Mouse (Mus musculus) forebrain, embryonic 12.5 days (tissue): ENCODE measurements at regions not wholly inside any gene's neighbourhood (a gene's known extent, or its start where the extent isn't known, plus 50 kb on each side); places are given as distances from the start of the nearest gene placed in this dataset.

Experiments used
- ATAC-seq: fragments of 200-750 bp; cut with Nextera tagmentation; 2 replicates; pipeline ENCODE4 v1.8.0; 2017; ENCODE audit warnings: moderate TSS enrichment; ENCODE audit not compliant: low FRiP score
- H3K27ac ChIP-seq: fragments of 300-500 bp; sonication (generic); 2 replicates; pipeline ENCODE4 v1.5.1; 2016; ENCODE audit warnings: mild to moderate bottlenecking
- H3K27me3 ChIP-seq: fragments of 300-500 bp; sonication (generic); 2 replicates; pipeline ENCODE4 v1.6.1; 2016; ENCODE audit warnings: mild to moderate bottlenecking
- H3K36me3 ChIP-seq: fragments of 300-500 bp; sonication (generic); replicated peaks from 2 replicates; pipeline ENCODE4 v1.6.1; 2016; ENCODE audit warnings: mild to moderate bottlenecking
- H3K4me1 ChIP-seq: fragments of 300-500 bp; sonication (generic); 2 replicates; pipeline ENCODE4 v1.6.1; 2016
- H3K4me2 ChIP-seq: fragments of 300-500 bp; sonication (generic); 2 replicates; pipeline ENCODE4 v1.6.1; 2016; ENCODE audit warnings: mild to moderate bottlenecking, moderate library complexity
- H3K4me3 ChIP-seq: fragments of 300-500 bp; sonication (generic); replicated peaks from 2 replicates; pipeline ENCODE4 v1.5.1; 2016; ENCODE audit warnings: mild to moderate bottlenecking
- H3K9ac ChIP-seq: fragments of 300-500 bp; sonication (generic); 2 replicates; pipeline ENCODE4 v1.6.1; 2016; ENCODE audit warnings: mild to moderate bottlenecking
- H3K9me3 ChIP-seq: fragments of 300-500 bp; sonication (generic); 2 replicates; pipeline ENCODE4 v1.6.1; 2016
- WGBS: fragments of 180-500 bp; shearing (Covaris S2); methylation state at CpG from one replicate; pipeline ENCODE4 v1.1.7; 2016; 5-methylcytosine and 5-hydroxymethylcytosine counted together

DNA sequence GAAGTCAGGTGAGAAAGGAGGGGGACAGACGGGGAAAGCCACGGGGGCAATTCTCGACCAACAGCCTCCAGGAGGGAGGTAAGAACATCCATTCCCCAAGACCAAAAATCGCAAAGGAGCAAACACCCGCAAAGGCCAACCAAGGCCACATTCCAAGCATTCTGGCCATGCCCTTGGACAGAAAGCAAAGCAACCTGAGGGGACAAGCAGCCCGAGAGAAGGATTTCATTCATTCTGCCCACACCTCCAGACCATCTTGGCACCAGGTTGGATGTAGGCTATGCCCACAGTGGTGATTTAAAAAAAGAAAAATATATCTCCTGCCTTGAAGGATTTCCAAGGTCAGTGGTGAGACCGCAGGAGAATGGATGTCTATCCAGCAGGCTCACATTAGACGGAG, 88.2 kb downstream of the Fam43a start:
- Histone ChIP-seq H3K4me1 (peaks cover 4% of the 10 kb centered on the region; the same call in 1 of the 2 replicates), H3K4me2 (no peak overlapping the region), H3K4me3 (no peak overlapping the region), H3K9ac (no peak overlapping the region), H3K9me3 (no peaks in the 10 kb centered on the region), H3K27me3 (no peaks in the 10 kb centered on the region), H3K27ac (no peak overlapping the region), H3K36me3 (no peaks in the 10 kb centered on the region)
- WGBS, result 89% methylated on average over 8 of the region's 8 CpGs
- no peak for ATAC-seq

- 78% methylated on average over 4 of the region's 4 CpGs for WGBS
- Histone ChIP-seq H3K27ac (no peak overlapping the region), H3K4me1 (peaks cover 5% of the 10 kb centered on the region; the same call in 1 of the 2 replicates), H3K9me3 (no peaks in the 10 kb centered on the region), H3K9ac (no peak overlapping the region), H3K36me3 (no peaks in the 10 kb centered on the region), H3K4me2 (no peak overlapping the region), H3K4me3 (no peak overlapping the region), H3K27me3 (no peaks in the 10 kb centered on the region)
- ATAC-seq, result no peak
Observed at GRCm38 (mm10) chr16:30690531-30690930, 91.0 kb downstream of the Fam43a start.

- Histone ChIP-seq H3K9ac (no peak overlapping the region), H3K4me3 (no peak overlapping the region), H3K27ac (no peak overlapping the region)
Observed at GRCm38 (mm10) chr16:30691964-30692363, 92.4 kb downstream of the Fam43a start.

GRCm38 (mm10) chr16:30692541-30693141, 93.1 kb downstream of the Fam43a start:
- no peak overlapping the region for H3K4me2 ChIP-seq
- H3K4me3 ChIP-seq, result no peak overlapping the region
- no peaks in the 10 kb centered on the region for H3K27me3 ChIP-seq
- 64% methylated on average over 5 of the region's 5 CpGs for whole genome bisulfite sequencing
- ATAC-seq, result no peak
- no peaks in the 10 kb centered on the region for H3K9me3 ChIP-seq
- H3K4me1 ChIP-seq, result peaks cover 5% of the 10 kb centered on the region; the same call in 1 of the 2 replicates
- no peaks in the 10 kb centered on the region for H3K36me3 ChIP-seq
- H3K9ac ChIP-seq, result no peak overlapping the region
- no peak overlapping the region for H3K27ac ChIP-seq

More at GRCm38 (mm10) chr16:30691964-30692363, 92.4 kb downstream of the Fam43a start:
- Histone ChIP-seq H3K4me2 (no peak overlapping the region), H3K9me3 (no peaks in the 10 kb centered on the region), H3K27me3 (no peaks in the 10 kb centered on the region), H3K4me1 (peaks cover 5% of the 10 kb centered on the region; the same call in 1 of the 2 replicates), H3K36me3 (no peaks in the 10 kb centered on the region)
- no peak for ATAC-seq
- 82% methylated on average over 15 of the region's 15 CpGs for WGBS

DNA sequence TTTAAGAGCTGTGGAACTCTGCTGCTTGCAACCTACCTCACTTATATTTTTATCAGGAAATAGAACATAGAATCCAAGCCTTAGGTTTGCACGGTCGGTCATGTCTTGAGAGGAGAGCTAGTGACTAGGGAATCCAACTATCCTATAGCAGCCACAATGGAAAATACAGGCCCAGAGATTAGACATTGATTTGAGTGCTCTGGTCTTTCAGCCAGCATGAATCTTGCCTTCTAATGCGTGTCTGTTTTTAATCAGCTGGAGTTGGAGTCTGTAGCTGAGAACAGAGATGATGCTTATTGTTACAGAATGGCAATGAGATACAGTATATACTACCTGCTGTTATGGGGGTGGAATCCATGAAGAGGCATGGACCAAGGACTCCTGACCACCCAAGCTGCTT, 93.7 kb downstream of the Fam43a start:
- H3K27me3 ChIP-seq, result no peaks in the 10 kb centered on the region
- whole genome bisulfite sequencing, result 84% methylated on average over 3 of the region's 3 CpGs
- H3K4me3 ChIP-seq, result no peak overlapping the region
- peaks cover 8% of the 10 kb centered on the region for H3K4me1 ChIP-seq
- ATAC-seq, result no peak
- H3K9ac ChIP-seq, result no peak overlapping the region
- H3K27ac ChIP-seq, result no peak overlapping the region
- H3K4me2 ChIP-seq, result no peak overlapping the region
- H3K9me3 ChIP-seq, result no peaks in the 10 kb centered on the region
- H3K36me3 ChIP-seq, result no peaks in the 10 kb centered on the region

GRCm38 (mm10) chr16:30693839-30694527, 94.5 kb downstream of the Fam43a start:
- Histone ChIP-seq H3K4me1 (peaks cover 8% of the 10 kb centered on the region), H3K9me3 (no peaks in the 10 kb centered on the region), H3K27ac (no peak overlapping the region), H3K27me3 (no peaks in the 10 kb centered on the region), H3K9ac (no peak overlapping the region), H3K36me3 (no peaks in the 10 kb centered on the region), H3K4me3 (no peak overlapping the region), H3K4me2 (no peak overlapping the region)
- WGBS, result 84% methylated on average over 1 of the region's 1 CpGs
- ATAC-seq, result no peak

DNA sequence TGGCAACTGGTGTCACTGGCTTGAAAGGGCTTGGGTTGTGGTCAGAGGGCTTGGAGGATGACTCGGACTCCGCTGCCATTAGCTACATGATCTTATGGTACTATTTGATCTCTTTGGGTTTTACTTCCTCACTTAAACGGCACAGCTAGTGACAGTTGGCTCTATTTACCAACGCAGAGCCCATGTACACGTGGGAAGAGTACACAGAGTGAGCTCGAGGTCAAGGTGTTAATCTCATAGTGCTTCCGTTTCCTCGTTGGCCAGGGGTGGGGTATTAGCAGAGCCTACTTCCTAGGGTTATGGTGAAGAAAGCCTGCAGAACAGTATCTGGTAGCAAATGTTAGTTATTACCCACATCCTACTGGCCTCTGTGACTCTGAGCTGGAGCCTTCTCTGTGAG, 96.2 kb downstream of the Fam43a start:
- Histone ChIP-seq H3K36me3 (no peaks in the 10 kb centered on the region), H3K9me3 (no peaks in the 10 kb centered on the region), H3K4me1 (peaks cover 8% of the 10 kb centered on the region), H3K27me3 (no peaks in the 10 kb centered on the region), H3K4me2 (no peak overlapping the region), H3K4me3 (no peak overlapping the region), H3K27ac (no peak overlapping the region), H3K9ac (no peak overlapping the region)
- ATAC-seq, result no peak
- WGBS, result 90% methylated on average over 8 of the region's 8 CpGs

DNA sequence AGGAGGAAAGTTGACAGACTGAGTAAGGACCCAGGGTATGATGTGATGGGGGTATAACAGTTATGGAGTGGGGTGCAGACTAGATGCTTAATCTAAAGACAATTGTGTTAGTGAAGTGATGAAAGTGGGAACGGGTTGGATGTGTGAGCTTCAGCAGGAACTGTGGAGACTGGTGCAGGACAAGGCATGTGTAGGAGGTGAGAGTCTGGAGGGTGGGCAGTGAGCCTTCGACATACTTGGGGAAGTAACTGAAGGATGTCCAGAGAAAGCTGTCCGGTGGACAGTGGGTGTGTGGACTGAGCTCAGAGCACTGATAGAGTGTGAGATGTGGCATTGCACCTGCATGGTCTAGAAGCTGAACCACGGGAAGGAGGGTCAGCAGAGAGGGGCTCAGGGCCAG, 97.7 kb downstream of the Fam43a start:
- Histone ChIP-seq H3K4me1 (peaks cover 8% of the 10 kb centered on the region), H3K4me2 (no peak overlapping the region), H3K9ac (no peak overlapping the region), H3K36me3 (no peaks in the 10 kb centered on the region), H3K9me3 (no peaks in the 10 kb centered on the region), H3K27ac (no peak overlapping the region), H3K4me3 (no peak overlapping the region), H3K27me3 (no peaks in the 10 kb centered on the region)
- no peak for ATAC-seq
- 81% methylated on average over 4 of the region's 4 CpGs for WGBS

- Histone ChIP-seq H3K27ac (no peak overlapping the region), H3K4me3 (no peak overlapping the region), H3K36me3 (no peaks in the 10 kb centered on the region), H3K27me3 (no peaks in the 10 kb centered on the region), H3K9me3 (no peaks in the 10 kb centered on the region), H3K4me1 (peaks cover 3% of the 10 kb centered on the region), H3K9ac (no peak overlapping the region), H3K4me2 (no peak overlapping the region)
- ATAC-seq, result no peak
- WGBS, result 54% methylated on average over 2 of the region's 2 CpGs
Observed at GRCm38 (mm10) chr16:30697806-30698205, 98.3 kb downstream of the Fam43a start.

DNA sequence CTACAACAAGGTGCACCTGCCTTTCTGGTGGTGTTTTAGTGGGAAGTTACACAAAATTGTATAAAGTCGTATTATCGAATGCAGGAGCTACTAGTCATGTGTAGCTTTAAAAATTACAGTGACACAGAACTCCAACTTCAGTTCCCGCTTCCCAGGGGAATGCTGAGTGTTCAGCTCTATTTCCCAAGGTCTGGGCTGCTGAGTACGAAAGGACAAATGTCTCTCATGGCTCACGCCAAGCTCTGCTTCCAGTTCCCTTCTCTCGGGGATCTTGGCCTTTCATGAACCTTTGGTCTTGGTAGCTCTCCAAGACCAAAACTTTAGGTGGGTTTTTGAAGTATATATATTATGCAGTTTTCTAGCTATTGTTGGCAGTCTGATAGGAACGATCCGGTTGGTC, 104.3 kb downstream of the Fam43a start:
- no peaks in the 10 kb centered on the region for H3K9me3 ChIP-seq

GRCm38 (mm10) chr16:30709501-30709900, 110.0 kb downstream of the Fam43a start:
- H3K36me3 ChIP-seq, result no peaks in the 10 kb centered on the region
- H3K27me3 ChIP-seq, result no peaks in the 10 kb centered on the region
- H3K27ac ChIP-seq, result no peak overlapping the region
- WGBS, result 67% methylated on average over 15 of the region's 15 CpGs
- no peaks in the 10 kb centered on the region for H3K9me3 ChIP-seq
- ATAC-seq, result no peak
- H3K9ac ChIP-seq, result no peak overlapping the region
- H3K4me1 ChIP-seq, result no peaks in the 10 kb centered on the region
- no peak overlapping the region for H3K4me3 ChIP-seq
- H3K4me2 ChIP-seq, result no peak overlapping the region

More for the DNA sequence above, 104.3 kb downstream of the Fam43a start:
- H3K36me3 ChIP-seq, result no peaks in the 10 kb centered on the region
- 90% methylated on average over 8 of the region's 8 CpGs for WGBS
- no peaks in the 10 kb centered on the region for H3K4me1 ChIP-seq
- H3K9ac ChIP-seq, result no peak overlapping the region
- ATAC-seq, result no peak
- H3K4me2 ChIP-seq, result no peak overlapping the region
- H3K4me3 ChIP-seq, result no peak overlapping the region
- no peak overlapping the region for H3K27ac ChIP-seq
- no peaks in the 10 kb centered on the region for H3K27me3 ChIP-seq

GRCm38 (mm10) chr16:30709975-30710374, 110.5 kb downstream of the Fam43a start:
- H3K4me1 ChIP-seq, result no peaks in the 10 kb centered on the region
- no peak overlapping the region for H3K9ac ChIP-seq
- H3K4me3 ChIP-seq, result no peak overlapping the region
- 81% methylated on average over 2 of the region's 2 CpGs for WGBS
- H3K27ac ChIP-seq, result no peak overlapping the region
- no peak overlapping the region for H3K4me2 ChIP-seq
- H3K9me3 ChIP-seq, result no peaks in the 10 kb centered on the region
- H3K36me3 ChIP-seq, result no peaks in the 10 kb centered on the region
- no peaks in the 10 kb centered on the region for H3K27me3 ChIP-seq
- ATAC-seq, result no peak

- no peak overlapping the region for H3K9ac ChIP-seq
- H3K36me3 ChIP-seq, result no peaks in the 10 kb centered on the region
- WGBS, result 79% methylated on average over 6 of the region's 6 CpGs
- H3K27me3 ChIP-seq, result no peaks in the 10 kb centered on the region
- no peak overlapping the region for H3K4me3 ChIP-seq
- H3K4me2 ChIP-seq, result no peak overlapping the region
- no peak overlapping the region for H3K27ac ChIP-seq
- ATAC-seq, result no peak
- H3K4me1 ChIP-seq, result no peaks in the 10 kb centered on the region
- no peaks in the 10 kb centered on the region for H3K9me3 ChIP-seq
Observed at GRCm38 (mm10) chr16:30712570-30712969, 113.0 kb downstream of the Fam43a start.
